Mouse (Mus musculus) thymus, adult 18-20 months (tissue): ENCODE data around the gene Oxct2b.
"Not testable (repeated sequence)": the region's sequence is repeated elsewhere in the genome, so short reads cannot be mapped to it uniquely, and the experiment has no call there.

Experiments used
- DNase-seq, 2 experiments: peaks; one replicate each; pipeline ENCODE4 v3.0.0; 2022; ENCODE audit warnings: mixed read lengths in 2 of 2

Oxct2b gene

GRCm38 (mm10) chr4:123114651-123115050, 1.4 kb upstream of the Oxct2b start:
- DNase-seq = not testable (repeated sequence)

- DNase-seq = not testable (repeated sequence)
Measured at GRCm38 (mm10) chr4:123116640-123117039, 574 bp downstream of the Oxct2b start.

GRCm38 (mm10) chr4:123121286-123121685, 5.2 kb downstream of the Oxct2b start:
- no peak for DNase-seq

GRCm38 (mm10) chr4:123126626-123127025, 10.6 kb downstream of the Oxct2b start:
- DNase-seq = no peak

- no peak for DNase-seq
Measured at GRCm38 (mm10) chr4:123127051-123127450, 11.0 kb downstream of the Oxct2b start.

- no peak for DNase-seq
Measured at GRCm38 (mm10) chr4:123137551-123137950, 21.5 kb downstream of the Oxct2b start.

GRCm38 (mm10) chr4:123139513-123140154, 23.6 kb downstream of the Oxct2b start, which contains the start of gene Ppie:
TSS of gene Ppie (minus strand) at chr4:123139951.
- peak; percentile 36 to 39 for DNase-seq

- no peak for DNase-seq
Measured at GRCm38 (mm10) chr4:123147446-123148150, 31.5 kb downstream of the Oxct2b start.

GRCm38 (mm10) chr4:123152003-123152402, 35.9 kb downstream of the Oxct2b start:
- no peak for DNase-seq

GRCm38 (mm10) chr4:123152976-123153375, 36.9 kb downstream of the Oxct2b start:
- DNase-seq = no peak

- no peak for DNase-seq
Measured at GRCm38 (mm10) chr4:123155004-123155403, 38.9 kb downstream of the Oxct2b start.

GRCm38 (mm10) chr4:123155427-123155826, 39.4 kb downstream of the Oxct2b start:
- DNase-seq = no peak

- no peak for DNase-seq
Measured at GRCm38 (mm10) chr4:123155840-123156239, 39.8 kb downstream of the Oxct2b start.

GRCm38 (mm10) chr4:123160571-123160970, 44.5 kb downstream of the Oxct2b start:
- no peak for DNase-seq

GRCm38 (mm10) chr4:123161251-123161650, 45.2 kb downstream of the Oxct2b start:
- DNase-seq = not testable (repeated sequence)

- DNase-seq = no peak
Measured at GRCm38 (mm10) chr4:123162305-123162917, 46.3 kb downstream of the Oxct2b start.

GRCm38 (mm10) chr4:123164157-123164556, 48.1 kb downstream of the Oxct2b start:
- DNase-seq = no peak
